Mouse (Mus musculus) B cell, adult 2 months (primary cell): ENCODE data around the gene 1700125H20Rik.
"Not testable (repeated sequence)": the region's sequence is repeated elsewhere in the genome, so short reads cannot be mapped to it uniquely, and the experiment has no call there.

ENCODE experiments used
- DNase-seq, 2 experiments: peaks; one replicate each; pipeline ENCODE4 v3.0.0; 2022

Gene 1700125H20Rik

DNA sequence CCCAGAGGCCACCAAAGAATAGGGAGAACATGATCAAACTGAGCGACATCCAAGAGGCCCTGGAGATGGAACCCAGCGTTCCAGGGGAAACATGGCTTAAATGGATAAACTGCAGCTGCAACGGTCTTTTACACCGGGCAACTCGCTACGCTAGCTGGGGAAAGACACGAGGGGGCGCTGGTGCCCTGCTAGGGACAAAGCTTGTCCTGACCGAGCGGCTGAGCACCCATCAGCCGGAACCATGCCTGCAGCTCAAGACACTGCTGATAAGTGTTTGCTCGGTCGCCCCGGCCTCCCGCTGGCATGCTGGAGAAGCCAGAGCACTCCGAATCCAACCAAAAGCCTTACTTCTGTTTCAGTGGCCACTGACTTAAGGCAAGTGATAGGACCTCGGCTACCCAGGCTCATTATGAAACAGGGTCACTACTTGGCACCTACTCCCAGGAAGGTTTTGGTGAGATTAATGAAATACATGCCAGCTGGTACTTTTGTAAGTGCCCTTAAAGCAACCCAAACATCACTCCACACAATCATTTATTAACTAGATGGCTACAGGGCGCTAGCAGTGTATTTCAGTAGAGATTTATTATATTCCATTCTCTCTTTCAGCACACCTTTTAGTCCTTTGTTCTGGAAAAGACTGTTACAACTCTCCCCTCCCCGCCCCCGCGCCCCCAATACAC, at the start of gene 1700125H20Rik:
TSS of gene 1700125H20Rik (plus strand) at position 347 of the 683 bp plus-strand sequence.
- peak; percentile 88 to 89 for DNase-seq

DNA sequence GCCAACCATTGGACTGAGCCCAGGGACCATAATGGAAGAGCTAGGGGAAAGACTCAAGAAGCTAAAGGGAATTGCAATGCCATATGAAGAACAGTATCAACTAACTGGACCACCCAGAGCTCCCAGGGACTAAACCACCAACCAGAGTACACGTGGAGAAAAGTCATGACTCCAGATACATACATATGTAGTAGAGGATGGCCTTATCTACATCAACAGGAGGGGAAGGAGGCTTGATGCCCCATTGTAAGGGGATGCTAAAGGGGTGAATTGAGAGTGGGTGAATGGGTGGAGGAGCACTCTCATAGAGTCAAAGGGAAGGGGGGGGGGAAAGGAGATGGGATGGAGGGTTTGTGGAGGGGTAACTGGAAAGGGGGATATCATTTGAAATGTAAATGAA, 48.1 kb upstream of the 1700125H20Rik start:
- DNase-seq, result no peak

DNA sequence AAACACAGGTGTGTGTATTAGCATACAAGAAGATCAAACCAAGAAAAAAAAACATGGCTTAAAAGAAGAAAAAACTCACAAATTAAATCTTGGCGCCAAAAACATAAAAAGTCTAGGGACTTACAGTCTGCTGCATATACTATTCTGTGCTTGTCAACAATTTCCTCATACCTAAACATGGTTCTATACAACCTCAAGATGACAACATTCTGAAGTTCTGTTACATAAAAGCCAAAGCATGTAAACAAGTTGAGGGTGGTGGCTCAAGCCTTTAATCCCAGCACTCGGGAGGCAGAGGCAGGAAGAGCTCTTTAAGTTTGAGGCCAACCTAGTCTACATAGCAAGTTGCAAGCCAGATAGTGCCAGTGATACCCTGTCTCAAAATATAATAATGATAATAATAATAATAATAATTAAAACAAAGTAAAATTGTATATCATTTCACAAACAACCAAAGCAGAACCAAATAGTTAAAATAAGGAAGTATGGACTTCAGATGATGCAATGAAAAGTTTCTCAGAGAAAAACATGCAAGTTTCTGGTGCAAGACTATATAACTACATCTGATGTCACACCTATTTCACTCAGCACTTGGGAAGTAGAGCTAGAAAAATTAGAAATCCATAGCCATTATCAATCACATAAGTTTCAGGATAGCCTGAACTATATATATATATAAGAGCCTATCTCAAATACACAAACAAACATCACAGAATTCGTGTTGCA, 46.8 kb upstream of the 1700125H20Rik start:
- no peak for DNase-seq

DNA sequence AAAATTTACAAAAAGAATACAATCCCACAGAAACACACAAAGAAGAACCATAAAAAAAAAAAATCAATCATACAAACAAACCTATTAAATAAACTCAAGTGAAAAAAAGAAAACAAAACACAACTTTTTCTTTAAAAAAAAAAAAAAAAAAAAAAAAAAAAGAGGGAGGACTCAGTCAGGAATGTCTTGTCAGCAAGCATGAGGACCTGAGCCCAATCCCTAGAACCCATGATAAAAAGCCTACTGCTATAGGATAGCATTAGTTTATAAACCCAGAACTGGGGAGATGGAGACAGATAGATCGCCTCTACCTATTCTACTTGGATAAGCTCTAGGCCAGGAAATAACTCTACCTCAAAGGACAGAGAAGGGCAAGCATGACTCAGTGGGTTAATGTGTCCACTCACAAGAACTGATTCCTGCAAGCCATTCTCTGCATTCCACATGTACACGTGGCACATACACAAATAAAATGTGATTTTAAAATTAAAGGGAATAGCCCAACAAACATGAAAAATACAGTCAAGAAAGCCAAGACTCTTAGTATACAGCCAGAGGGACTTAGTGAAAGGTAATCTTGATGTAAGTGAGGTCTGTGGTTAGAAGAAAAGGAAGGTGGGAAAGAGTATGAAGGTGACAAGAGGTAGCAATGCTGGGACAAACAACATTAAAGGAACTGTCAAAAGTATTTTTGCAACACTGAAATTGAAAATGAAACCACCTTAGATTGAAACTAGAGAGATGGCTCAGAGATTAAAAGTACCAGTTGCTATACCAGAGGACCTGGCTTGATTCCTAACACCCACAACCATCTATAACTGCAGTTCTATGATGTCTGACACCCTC, 43.7 kb upstream of the 1700125H20Rik start:
- peak in 1 of 2 experiments; percentile 11 for DNase-seq

DNA sequence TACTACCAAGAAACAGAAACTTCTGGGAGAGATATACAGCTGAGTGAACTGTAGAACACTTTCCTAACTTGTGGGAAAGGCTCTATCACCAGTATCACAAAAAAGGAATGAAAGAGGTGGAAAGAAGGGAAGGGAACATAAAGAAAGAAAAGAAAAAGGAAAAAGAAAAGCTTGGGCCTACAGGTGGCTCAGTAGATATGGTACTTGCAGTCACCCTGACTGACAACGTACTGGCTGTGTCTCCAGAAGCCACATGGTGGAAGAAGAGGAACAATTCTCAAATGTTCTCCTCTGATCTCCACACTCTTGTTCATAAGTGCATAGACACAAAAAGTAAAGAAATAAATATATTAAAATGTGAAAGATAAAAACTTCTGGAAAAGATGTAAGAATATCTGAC, 41.3 kb upstream of the 1700125H20Rik start:
- no peak for DNase-seq

DNA sequence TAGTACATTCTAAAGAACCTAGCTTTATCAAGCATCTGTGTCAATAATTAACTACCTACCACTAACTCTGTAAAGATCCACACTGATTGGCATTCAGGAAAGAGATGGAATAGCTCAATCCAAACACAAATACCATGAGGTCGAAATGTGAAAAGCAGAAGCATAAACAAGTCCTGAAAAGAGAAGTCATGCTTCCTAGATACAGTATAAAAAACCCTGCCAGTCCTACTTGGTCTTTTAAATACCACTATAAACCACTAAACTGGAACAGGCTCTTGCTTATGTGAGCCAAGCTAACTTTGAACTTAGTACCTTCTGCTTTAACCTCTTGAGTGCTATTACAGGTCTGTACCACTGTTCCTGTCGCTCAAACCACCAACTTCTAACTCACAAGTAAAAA, 38.7 kb upstream of the 1700125H20Rik start:
- DNase-seq, result no peak

DNA sequence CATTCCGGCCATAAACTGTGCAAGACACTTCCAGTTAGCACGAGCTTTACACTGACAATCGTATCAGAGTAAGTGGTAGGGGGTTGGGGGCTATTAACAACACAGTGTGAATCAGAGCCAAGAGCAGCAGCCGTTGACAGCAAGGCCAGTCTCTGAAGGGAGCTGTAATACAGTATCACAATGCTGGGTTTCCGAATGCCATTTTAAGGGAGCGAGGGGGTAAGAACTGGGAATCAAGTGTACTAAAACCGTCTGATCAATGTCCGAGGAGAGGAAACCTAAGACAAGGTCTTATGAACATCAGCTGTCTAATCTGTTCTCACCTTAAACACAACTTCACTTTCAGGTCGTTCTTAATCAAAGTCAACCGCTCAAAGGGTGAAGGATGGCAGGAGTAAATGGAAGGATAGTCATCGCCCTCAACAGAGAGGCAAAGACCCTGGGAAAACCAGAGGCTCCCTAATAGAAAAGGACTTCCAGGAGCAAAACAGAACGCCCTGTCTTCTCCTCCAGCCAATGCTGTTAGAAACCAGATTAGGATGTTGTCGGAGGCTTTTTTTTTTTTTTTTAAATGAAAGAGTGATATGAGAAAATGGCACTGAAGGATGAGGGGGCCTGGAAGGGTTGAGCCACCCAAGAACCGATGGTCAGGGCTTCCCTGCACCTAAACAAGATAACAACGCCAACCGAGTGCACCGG, 31.3 kb upstream of the 1700125H20Rik start:
- peak; percentile 6 to 7 for DNase-seq

DNA sequence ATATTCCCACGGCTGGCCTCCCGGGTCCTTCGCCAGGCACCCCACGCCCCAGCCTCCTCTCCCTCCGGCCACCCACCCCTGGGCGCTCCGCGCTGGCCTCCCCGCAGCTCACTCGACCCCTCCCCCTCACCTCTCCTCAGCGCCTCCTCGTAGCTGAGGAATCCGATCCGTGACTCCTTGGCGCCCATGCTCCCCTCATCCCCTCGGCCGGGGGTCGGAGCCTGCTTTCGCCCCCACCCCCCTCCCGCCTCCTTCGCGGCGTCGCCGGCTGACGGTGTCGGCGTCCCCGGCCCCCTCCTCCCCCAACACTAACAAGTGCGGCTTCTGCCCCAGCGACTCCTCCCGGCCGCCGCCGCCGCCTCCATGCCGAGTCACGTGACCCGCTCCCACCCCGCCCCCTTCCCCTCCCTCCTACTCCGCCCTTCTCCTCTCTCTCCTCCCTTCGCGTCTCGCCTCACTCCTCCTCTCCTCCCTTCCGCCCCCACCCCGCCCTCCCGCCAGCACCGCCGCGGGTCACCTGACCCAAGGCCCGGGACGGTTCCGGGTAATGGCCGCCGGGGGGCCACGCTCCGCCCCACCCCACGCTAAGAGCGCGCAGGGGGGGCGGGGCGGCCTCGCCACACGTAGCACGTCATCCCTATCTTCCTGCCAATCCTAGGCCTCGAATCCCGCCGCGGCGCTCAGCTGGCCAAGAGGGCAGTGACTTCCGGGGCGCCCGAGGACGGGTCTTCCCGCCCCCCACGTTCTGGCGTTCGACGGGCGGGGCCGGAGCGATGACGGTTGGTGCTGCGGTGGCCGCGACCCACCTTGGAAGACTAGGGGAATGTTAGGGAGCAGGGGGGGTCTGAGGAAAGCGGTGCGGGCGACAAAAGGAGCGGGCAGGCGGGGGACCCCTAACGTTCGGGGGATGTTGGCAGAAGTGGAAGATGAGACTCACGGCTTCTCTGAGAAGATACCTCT, 30.3 kb upstream of the 1700125H20Rik start, which contains the start of gene Usp32:
TSS of gene Usp32 (minus strand) at position 581 of the 960 bp plus-strand sequence.
- peak; percentile 92 to 93 for DNase-seq

DNA sequence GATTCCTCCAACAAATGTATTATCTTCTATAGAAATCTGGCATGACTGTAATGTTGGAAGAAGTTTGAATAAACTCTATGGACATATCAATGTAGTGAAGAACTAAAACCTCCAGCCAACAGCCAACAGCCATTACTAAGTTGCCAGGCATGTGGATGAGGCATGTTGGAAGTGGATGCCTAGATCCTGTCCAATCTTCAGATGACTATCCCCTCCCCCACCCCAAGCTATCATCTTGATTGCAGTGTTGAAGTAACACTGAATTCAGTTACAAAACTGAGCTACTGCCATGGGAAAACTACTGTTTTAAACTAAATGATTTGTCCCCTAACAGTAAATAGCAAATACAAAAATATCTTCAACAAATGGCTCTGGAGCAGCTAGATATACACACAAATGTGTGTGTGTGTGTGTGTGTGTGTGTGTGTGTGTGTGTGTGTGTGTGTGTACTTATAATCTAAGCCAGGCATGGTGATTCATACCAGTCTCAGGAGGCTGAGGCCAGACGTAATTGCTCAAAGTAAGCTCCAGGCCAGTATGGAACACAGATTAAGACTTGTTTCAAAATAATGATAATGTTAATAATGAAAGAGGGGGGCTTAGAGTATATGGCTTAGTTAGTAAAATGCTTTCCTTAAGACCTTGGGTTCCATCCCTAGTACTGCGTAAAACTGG, 17.8 kb upstream of the 1700125H20Rik start:
- no peak for DNase-seq

DNA sequence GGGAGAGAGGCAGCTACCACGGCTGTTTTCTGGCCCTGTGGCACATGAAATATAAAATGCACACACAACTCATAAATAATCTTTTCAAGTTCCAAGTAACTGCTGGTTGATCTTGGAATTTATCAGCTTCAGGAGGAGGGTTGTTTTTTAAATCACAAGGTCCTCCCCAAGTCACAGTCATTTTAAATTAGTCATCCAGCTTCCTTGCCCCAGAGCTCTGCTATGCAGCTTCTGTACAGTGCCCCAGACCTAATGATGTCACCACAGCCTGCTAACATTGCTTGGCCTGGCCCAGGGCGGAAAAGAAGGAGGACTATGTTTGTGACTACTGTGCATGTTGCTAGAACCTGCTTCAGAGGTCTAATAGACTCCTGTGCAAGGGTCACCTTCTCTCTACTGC, 12.9 kb upstream of the 1700125H20Rik start:
- no peak for DNase-seq

DNA sequence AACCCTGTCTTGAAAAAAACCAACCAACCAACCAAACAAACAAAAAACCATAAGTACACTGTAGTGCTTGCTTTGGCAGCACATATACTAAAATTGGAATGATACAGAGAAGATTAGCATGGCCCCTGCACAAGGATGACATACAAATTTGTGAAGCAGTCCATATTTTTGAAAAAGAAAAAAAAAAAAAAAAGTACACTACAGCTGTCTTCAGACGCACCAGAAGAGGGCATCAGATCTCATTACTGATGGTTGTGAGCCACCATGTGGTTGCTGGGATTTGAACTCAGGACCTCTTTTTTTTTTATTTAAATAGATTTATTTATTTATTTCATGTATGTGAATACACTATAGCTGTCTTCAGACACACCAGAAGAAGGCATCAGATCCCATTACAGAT, 7.2 kb upstream of the 1700125H20Rik start:
- DNase-seq, result not testable (repeated sequence)

DNA sequence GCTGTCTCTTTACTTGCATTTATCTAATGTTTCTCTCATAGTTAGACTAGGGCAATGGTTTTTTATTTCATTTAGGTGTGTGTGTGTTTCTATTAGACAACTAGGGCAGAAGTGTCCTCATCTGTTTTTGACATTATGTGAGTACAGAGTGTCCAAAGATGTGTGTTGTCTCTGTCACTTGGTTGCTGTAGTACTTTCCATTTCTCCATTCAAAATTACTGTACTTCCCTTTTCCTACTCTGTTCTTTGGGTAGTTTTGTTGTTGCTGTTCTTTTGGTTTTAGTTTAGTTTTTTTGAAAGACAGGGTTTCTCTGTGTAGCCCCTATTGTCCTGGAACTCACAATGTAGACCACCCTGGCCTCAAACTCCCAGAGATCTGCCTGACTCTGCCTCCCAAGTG, 5.8 kb upstream of the 1700125H20Rik start:
- no peak for DNase-seq

DNA sequence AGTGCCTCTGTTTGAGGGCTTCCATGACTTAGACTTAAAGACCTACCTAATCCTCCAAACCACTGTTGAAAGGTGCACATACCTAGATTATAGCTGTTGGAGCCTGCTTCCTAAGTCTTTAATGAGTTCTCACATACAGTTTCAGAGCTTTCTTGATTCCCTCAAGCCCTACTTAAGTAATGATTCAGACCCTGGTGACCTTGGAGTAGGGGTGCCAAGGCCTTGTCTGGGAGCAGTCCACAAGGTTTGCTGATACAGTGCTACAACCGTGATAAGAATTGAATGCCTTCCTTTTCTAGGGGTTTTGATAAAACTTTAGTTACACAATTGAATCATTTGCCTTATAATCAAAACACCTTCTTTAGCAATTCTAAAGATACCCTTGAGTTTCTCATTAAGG, 2.7 kb upstream of the 1700125H20Rik start:
- DNase-seq, result no peak

DNA sequence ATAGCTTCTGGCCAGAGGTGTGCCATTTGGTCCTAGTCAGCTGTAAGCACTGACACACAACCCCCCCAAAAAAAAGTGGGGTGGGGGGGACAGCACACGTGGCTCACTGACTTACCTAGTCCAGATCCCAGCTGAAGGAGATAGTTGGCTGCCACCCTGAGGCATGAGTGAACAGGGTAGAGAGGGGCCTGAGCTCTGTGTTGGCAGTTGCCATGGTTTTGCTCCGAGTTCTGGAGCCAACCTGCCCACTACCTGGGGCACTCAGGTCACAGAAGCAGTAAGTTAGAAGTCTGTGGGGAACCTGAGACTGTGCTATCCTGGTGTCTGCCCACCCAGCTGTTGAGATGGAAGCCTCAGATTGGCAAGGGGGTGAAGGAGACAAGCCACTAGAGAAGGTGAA, 629 bp downstream of the 1700125H20Rik start:
- no peak for DNase-seq

DNA sequence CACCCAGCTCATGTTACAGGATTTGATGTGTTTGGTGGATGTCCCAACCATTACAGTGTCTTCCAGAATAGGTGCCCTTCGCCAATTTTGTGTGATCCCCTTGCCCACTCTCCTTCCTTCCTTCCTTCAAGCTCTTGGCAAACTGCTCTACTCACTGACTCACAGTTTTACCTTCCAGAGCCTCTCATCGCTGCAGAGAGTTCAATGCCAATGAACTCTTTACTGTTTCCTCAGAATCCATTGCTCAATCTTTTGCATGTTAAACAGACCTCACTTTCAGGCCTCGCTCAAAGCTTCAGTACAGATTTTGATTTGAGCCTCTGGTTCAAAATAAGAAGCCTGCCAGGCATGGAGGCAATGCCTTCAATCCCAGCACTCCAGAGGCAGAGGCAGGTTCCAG, 5.7 kb downstream of the 1700125H20Rik start:
- DNase-seq, result no peak

DNA sequence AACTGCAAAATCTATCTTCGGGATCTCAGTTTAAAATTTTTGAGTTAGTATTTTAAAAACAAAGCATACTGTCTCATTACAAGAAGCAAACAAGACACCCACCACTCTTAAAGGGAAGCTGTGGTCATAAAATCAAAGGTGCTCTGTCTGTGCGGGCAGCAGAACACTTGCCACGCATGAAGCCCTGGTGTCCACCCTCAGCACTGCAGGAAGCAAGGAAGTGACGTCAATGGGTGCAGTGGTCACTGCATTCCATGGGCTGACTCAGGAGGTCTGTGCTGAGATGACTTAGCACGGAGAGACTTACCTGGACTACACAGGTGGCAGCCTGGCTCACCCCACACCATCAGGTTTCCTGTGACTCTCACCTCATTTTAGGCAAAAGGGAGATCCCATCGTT, 7.6 kb downstream of the 1700125H20Rik start:
- no peak for DNase-seq

DNA sequence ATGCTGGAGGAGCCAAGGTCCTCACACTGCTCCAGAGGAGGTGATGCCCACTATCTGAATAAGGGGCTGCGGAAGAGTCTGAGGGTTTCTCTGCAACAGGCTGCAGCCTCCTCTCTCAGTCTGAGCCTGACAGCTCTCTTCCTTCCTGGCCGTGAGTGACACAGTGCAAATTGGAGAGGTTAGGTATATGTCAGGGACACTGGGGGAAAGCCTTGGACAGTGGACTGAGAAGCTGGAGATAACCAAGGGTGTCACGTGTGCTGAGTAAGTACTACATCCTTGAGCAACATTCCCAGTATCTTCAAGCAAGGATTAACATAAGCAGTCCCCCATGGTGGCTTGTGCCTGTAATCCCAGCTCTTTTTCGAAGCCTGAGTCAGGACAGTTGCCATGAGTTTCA, 8.2 kb downstream of the 1700125H20Rik start:
- DNase-seq, result no peak

DNA sequence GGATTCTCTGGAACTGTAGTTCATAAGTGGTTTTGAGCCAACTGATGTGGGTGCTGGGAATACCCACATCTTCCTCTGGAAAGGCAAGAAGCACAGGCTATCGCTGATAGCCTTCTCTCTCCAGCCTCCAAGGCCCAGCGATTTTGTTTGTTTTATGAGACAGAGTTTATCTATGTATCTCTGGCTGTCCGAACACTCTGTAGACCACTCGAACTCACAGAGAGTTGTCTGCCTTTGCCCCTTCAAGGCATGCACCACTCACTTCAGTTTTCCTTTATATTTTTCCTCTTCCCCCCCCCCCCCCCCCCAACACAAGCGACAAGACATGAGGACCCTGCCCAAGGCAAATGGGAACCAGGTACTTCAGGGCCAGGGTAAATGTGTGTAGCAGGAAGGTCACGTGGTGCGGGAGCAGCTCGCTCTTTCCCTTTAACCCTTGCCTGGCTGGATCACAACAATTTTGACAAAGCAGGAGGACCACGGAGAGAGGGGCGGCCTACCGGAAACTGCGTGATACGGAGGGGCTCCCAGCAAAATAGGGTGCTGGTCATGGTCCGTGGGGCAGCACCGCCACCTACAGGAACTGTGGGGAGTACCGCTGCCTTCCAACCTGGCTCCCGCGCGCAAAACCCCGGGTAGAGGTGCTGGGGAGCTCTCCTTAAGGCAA, 12.5 kb downstream of the 1700125H20Rik start:
- DNase-seq, result peak; percentile 75

DNA sequence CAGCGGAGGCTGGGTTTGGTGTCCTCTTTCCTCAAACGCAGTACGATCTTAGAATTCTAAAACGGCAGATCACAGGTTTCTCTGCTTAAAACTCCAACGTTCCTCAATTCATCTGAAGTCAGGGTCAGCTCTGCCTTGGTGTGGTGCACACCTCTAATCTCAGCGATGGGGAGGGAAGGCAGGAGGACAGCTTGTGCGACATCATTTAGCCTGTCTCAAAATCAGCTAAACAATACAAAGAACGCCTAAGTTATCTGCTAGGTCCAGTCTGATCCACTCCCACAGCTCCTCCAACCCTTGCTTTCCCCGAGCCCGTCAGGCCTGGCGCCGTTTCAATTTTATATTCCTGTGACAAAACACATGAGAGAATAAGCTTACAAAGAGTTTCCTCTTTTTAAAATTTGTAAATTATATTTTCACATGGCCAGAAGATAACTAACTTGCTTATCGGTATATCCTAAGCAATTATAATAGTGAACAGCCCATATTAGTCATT, 13.1 kb downstream of the 1700125H20Rik start:
- DNase-seq, result no peak

DNA sequence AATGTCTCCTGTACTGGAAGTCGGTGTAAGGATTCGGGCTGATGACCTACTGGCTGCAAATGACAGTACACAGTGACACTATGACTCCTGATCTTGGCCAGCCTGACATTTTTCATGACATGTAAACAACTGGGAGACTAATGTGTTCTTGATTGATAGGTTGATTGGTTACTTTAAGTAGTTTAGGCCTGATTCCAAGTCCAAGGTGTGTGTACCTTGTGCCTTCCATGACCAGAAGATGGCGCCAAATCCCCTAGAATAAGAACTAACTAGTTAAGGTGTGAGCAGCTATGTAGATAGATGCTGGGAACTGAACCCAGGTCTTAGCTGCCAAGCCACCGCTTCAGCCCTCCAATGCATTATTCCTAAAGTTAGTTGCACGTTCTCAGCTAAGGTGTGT, 13.9 kb downstream of the 1700125H20Rik start:
- DNase-seq, result peak; percentile 78
